Mouse (Mus musculus) erythroblast, embryonic 14.5 days (primary cell): ENCODE measurements around the gene Prss50.

Source experiments
- GATA1 ChIP-seq: IDR thresholded peaks from 2 replicates; pipeline ENCODE4 v1.6.1; 2012; ENCODE audit warnings: low read length, inconsistent platforms, mixed read lengths
- TAL1 ChIP-seq: IDR thresholded peaks from 3 replicates; pipeline ENCODE4 v1.6.1; 2012; ENCODE audit warnings: low read length, inconsistent platforms, mixed read lengths

DNA sequence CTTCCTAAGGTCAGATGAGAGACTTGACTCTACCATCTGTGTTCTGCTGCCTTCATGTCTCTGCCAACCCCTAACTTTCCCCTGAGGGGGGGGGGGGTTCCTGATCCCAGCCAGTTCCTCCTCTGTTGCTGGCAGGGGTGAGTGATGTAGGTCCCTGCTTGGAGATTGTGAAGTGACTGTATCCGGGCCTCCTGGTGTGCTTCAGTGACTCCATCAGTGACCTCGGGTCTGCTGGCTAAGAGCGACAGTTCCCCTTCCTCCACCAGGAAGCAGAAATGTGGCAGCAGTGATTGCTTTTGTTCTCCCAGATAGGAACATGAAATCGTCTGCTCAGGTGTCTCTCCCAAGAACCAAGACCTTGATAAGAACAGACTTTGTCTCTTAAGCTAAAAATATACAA, 847 bp upstream of the Prss50 start:
- TF ChIP-seq TAL1 (no peak), GATA1 (no peak)
